Mouse (Mus musculus) myocyte (in vitro differentiated cells): ENCODE results near the gene Duox2. TPM values are rescaled to one million over a fixed set of nuclear protein-coding genes. Genes with fewer than 3 reads are reported as not detected.
"Not testable (repeated sequence)": the region's sequence is repeated elsewhere in the genome, so short reads cannot be mapped to it uniquely, and the experiment has no call there.

Experiments
- H3K27me3 ChIP-seq: one replicate; pipeline ENCODE4 v1.6.1; 2011; ENCODE audit not compliant: control insufficient read depth, insufficient read depth, insufficient read length
- H3K36me3 ChIP-seq: one replicate; pipeline ENCODE4 v1.6.1; 2011; ENCODE audit not compliant: control insufficient read depth, insufficient read depth
- H3K4me2 ChIP-seq: one replicate; pipeline ENCODE4 v1.6.1; 2011; ENCODE audit warnings: low read depth, control low read depth
- H3K4me3 ChIP-seq: one replicate; pipeline ENCODE4 v1.5.1; 2011; ENCODE audit warnings: mild to moderate bottlenecking, control low read depth, moderate library complexity
- H3K79me2 ChIP-seq: one replicate; pipeline ENCODE4 v1.6.1; 2011; ENCODE audit not compliant: control insufficient read depth, insufficient read depth
- H3ac ChIP-seq: one replicate; pipeline ENCODE4 v1.6.1; 2011; ENCODE audit not compliant: control insufficient read depth, insufficient read length
- CEBPB ChIP-seq: IDR thresholded peaks from 2 replicates; pipeline ENCODE4 v1.6.1; 2011; ENCODE audit warnings: mild to moderate bottlenecking, moderate library complexity; ENCODE audit not compliant: poor library complexity, insufficient read depth, severe bottlenecking
- E2F4 ChIP-seq: IDR thresholded peaks from one replicate; pipeline ENCODE4 v1.6.1; 2011; ENCODE audit warnings: mild to moderate bottlenecking, control low read depth, moderate library complexity; ENCODE audit not compliant: insufficient read depth
- MAX ChIP-seq: IDR thresholded peaks from one replicate; pipeline ENCODE4 v1.6.1; 2011; ENCODE audit warnings: low read depth, mild to moderate bottlenecking, control low read depth
- MYOD1 ChIP-seq, 3 experiments: IDR thresholded peaks; one replicate each; pipeline ENCODE4 v1.6.1; 2011; ENCODE audit warnings: control low read depth in 2 of 3, low read depth in 2 of 3, mild to moderate bottlenecking in 2 of 3, moderate library complexity in 1 of 3; ENCODE audit not compliant: insufficient read length in 2 of 3, control insufficient read depth in 1 of 3
- MYOG ChIP-seq, 3 experiments: IDR thresholded peaks; one replicate each; pipeline ENCODE4 v1.6.1; 2011; ENCODE audit warnings: control low read depth in 2 of 3, low read depth in 2 of 3, mild to moderate bottlenecking in 2 of 3; ENCODE audit not compliant: insufficient read length in 2 of 3, control insufficient read depth in 1 of 3, insufficient read depth in 1 of 3
- POLR2A ChIP-seq: IDR thresholded peaks from one replicate; pipeline ENCODE4 v1.6.1; 2011; ENCODE audit warnings: low read depth, mild to moderate bottlenecking, control low read depth, moderate library complexity; ENCODE audit not compliant: insufficient read length
- POLR2AphosphoS2 ChIP-seq: IDR thresholded peaks from one replicate; pipeline ENCODE4 v1.6.1; 2011; ENCODE audit warnings: low read depth, control low read depth; ENCODE audit not compliant: insufficient read length
- REST ChIP-seq: IDR thresholded peaks from one replicate; pipeline ENCODE4 v1.6.1; 2011; ENCODE audit warnings: mild to moderate bottlenecking, control low read depth, moderate library complexity; ENCODE audit not compliant: insufficient read depth, insufficient read length
- SRF ChIP-seq: IDR thresholded peaks from one replicate; pipeline ENCODE4 v1.6.1; 2011; ENCODE audit warnings: low read depth; ENCODE audit not compliant: control insufficient read depth, insufficient read length
- TCF12 ChIP-seq: IDR thresholded peaks from one replicate; pipeline ENCODE4 v1.6.1; 2011; ENCODE audit warnings: mild to moderate bottlenecking, control low read depth; ENCODE audit not compliant: poor library complexity, insufficient read depth, severe bottlenecking
- TCF3 ChIP-seq: IDR thresholded peaks from one replicate; pipeline ENCODE4 v1.6.1; 2011; ENCODE audit warnings: low read depth, control low read depth; ENCODE audit not compliant: insufficient read length
- USF1 ChIP-seq: IDR thresholded peaks from one replicate; pipeline ENCODE4 v1.6.1; 2011; ENCODE audit warnings: low read depth, mild to moderate bottlenecking, control low read depth, moderate library complexity
- polyA plus RNA-seq: library from polyadenylated mRNA; unstranded; fragments of >200 nt; fragmentation: generic; extraction: Trizol; gene quantifications from one replicate; pipeline ENCODE4 v1.2.1, GENCODE M21; 2012; ENCODE audit warnings: missing spikeins

Duox2 gene
- polyA plus RNA-seq, 1 experiment: 0.12 TPM

DNA sequence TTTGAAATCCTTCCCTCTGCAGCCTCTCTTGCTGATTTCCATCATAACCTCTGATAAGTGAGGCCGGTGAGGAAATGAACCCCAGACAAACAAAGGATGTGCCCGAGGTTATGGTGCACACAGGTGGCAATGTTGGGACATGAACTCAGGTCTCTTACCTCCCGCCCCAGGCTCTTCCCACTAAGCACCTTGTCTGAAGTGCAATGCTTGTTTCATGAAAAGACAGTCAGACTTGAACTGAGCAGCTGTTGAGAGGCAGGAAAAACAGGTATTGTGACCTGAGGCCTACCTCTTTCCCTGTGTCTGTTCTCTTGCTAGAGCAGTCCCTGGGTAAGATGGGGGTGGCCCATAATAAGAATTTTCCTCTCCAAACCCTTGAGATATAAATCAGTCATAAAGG, 34.0 kb upstream of the Duox2 start:
- Histone ChIP-seq H3K4me2 (no peak overlapping the region), H3ac (no peak overlapping the region), H3K79me2 (no peaks in the 10 kb centered on the region), H3K36me3 (no peaks in the 10 kb centered on the region), H3K4me3 (no peak overlapping the region), H3K27me3 (no peaks in the 10 kb centered on the region)
- TF ChIP-seq TCF3: no peak
- TF ChIP-seq POLR2A: no peak
- TF ChIP-seq CEBPB: no peak
- no peak for TF ChIP-seq POLR2AphosphoS2
- no peak for TF ChIP-seq MAX
- TF ChIP-seq REST: no peak
- TF ChIP-seq MYOD1 (IDR thresholded peaks at IDR 0.05; ENCODE audit: control insufficient read depth in 1 of 3, insufficient read length in 2 of 3, low read depth in 2 of 3): no peak
- no peak for TF ChIP-seq MYOG (IDR thresholded peaks at IDR 0.05; ENCODE audit: control insufficient read depth in 1 of 3, insufficient read depth in 1 of 3, insufficient read length in 2 of 3, low read depth in 2 of 3)
- no peak for TF ChIP-seq E2F4
- no peak for TF ChIP-seq USF1
- TF ChIP-seq SRF: no peak

DNA sequence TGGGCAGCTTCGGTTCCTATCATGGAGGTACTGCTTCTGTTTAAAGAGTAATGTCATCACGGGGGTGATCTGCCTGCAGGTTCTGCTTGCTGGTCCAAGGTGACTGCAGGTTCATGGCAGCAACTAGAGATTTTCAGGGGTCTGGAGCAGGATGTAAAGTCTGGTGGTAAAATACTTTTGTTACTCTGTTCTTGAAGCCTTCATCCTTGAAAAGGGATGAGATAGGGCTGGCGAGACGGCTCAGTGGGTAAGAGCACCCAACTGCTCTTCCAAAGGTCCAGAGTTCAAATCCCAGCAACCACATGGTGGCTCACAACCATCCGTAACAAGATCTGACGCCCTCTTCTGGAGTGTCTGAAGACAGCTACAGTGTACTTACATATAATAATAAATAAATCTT, 32.1 kb upstream of the Duox2 start:
- H3K36me3 ChIP-seq, H3K79me2 ChIP-seq, H3K27me3 ChIP-seq, H3K4me2 ChIP-seq, H3K4me3 ChIP-seq, H3ac ChIP-seq: not testable (repeated sequence)

DNA sequence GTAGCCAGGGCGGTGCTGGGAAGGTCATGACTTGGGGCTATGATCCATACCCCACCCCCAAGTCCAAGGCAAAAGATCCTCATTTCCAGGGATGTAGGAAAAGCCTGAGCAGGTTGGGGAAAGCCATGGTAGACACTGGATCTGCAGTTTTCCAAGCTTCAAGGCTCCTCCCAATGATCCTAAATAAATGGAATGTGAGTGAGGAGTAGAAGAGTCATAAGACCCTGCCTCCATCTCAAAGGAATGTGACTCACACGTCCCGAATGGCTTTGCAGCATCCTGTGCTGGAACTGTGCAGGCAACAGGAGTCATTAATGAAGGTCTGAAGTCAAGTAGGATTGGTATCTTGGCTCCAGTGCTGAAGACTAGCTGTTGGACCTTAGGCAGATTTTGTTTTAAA, 29.7 kb upstream of the Duox2 start:
- H3K79me2 ChIP-seq: no peaks in the 10 kb centered on the region
- no peaks in the 10 kb centered on the region for H3K36me3 ChIP-seq
- TF ChIP-seq MAX: no peak
- TF ChIP-seq REST: no peak
- TF ChIP-seq TCF12: no peak
- TF ChIP-seq CEBPB: no peak
- no peak for TF ChIP-seq USF1
- no peak for TF ChIP-seq MYOG (IDR thresholded peaks at IDR 0.05; ENCODE audit: control insufficient read depth in 1 of 3, insufficient read depth in 1 of 3, insufficient read length in 2 of 3, low read depth in 2 of 3)
- TF ChIP-seq E2F4: no peak
- no peak for TF ChIP-seq POLR2AphosphoS2
- TF ChIP-seq TCF3: no peak
- no peak for TF ChIP-seq SRF
- no peak for TF ChIP-seq MYOD1 (IDR thresholded peaks at IDR 0.05; ENCODE audit: control insufficient read depth in 1 of 3, insufficient read length in 2 of 3, low read depth in 2 of 3)
- no peak for TF ChIP-seq POLR2A

DNA sequence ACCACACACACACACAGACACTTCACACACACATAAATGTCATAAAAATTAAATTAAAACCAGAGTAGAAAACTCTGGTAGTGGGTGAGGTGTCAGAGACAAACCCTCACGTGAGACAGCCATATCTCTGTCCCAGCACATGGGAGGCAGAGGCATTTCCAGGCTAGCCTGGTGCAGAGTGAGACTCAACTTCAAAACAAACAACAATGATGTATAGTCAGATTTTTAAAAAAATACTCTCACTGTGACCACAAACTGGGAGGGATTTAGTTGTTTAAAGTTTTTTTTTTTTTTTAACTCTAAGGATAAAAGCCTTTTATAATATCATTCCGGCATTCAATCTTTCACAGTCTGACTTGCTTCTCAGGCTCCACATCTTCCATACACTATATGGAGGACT, 27.1 kb upstream of the Duox2 start:
- Histone ChIP-seq H3K27me3 (no peaks in the 10 kb centered on the region), H3K4me2 (no peak overlapping the region), H3K79me2 (no peaks in the 10 kb centered on the region), H3K36me3 (no peaks in the 10 kb centered on the region), H3ac (no peak overlapping the region), H3K4me3 (no peak overlapping the region)
- no peak for TF ChIP-seq TCF12
- no peak for TF ChIP-seq MYOG (IDR thresholded peaks at IDR 0.05; ENCODE audit: control insufficient read depth in 1 of 3, insufficient read depth in 1 of 3, insufficient read length in 2 of 3, low read depth in 2 of 3)
- no peak for TF ChIP-seq MYOD1 (IDR thresholded peaks at IDR 0.05; ENCODE audit: control insufficient read depth in 1 of 3, insufficient read length in 2 of 3, low read depth in 2 of 3)
- TF ChIP-seq SRF: no peak
- TF ChIP-seq CEBPB: no peak
- TF ChIP-seq POLR2A: no peak
- TF ChIP-seq REST: no peak
- TF ChIP-seq E2F4: no peak
- TF ChIP-seq POLR2AphosphoS2: no peak
- TF ChIP-seq TCF3: no peak
- TF ChIP-seq MAX: no peak
- no peak for TF ChIP-seq USF1

More for the DNA sequence above, 29.7 kb upstream of the Duox2 start:
- Histone ChIP-seq H3ac (no peak overlapping the region), H3K27me3 (no peaks in the 10 kb centered on the region), H3K4me3 (no peak overlapping the region), H3K4me2 (peak overlapping the region; percentile 50)

DNA sequence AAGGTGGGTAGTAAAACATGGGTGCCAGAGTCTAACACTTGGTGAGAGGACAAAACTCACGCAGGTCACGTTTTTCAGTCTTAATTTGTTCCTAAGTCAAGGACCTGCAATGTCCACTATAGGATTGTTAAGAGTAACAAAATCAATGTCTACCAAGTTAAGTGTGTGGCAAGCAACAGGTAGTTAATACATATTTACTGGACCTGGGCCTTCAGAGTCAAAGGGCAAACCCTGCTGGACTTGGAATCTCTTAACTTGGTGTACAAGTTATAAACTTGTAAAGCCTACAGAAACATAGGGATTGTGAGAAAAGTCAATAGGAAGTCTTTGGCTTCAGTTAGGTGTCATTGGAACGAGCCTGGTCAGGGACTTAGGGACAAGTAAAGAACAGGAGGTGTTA, 26.3 kb upstream of the Duox2 start:
- H3K4me2 ChIP-seq: no peak overlapping the region
- no peak overlapping the region for H3K4me3 ChIP-seq
- TF ChIP-seq TCF3: no peak
- no peak for TF ChIP-seq MYOG (IDR thresholded peaks at IDR 0.05; ENCODE audit: control insufficient read depth in 1 of 3, insufficient read depth in 1 of 3, insufficient read length in 2 of 3, low read depth in 2 of 3)
- no peak for TF ChIP-seq USF1
- no peak for TF ChIP-seq REST
- no peak for TF ChIP-seq SRF
- TF ChIP-seq MYOD1 (IDR thresholded peaks at IDR 0.05; ENCODE audit: control insufficient read depth in 1 of 3, insufficient read length in 2 of 3, low read depth in 2 of 3): no peak
- TF ChIP-seq MAX: no peak
- no peak for TF ChIP-seq CEBPB
- TF ChIP-seq TCF12: no peak
- no peak for TF ChIP-seq E2F4
- TF ChIP-seq POLR2AphosphoS2: no peak
- no peak for TF ChIP-seq POLR2A
- H3K36me3 ChIP-seq: no peaks in the 10 kb centered on the region
- no peaks in the 10 kb centered on the region for H3K27me3 ChIP-seq
- no peak overlapping the region for H3ac ChIP-seq
- H3K79me2 ChIP-seq: no peaks in the 10 kb centered on the region
